In genomic region chr12:103389348-103389727, GRCm38 (mm10) we compare ENCODE assay signal across 8 mouse cellular contexts. TPM values are rescaled to one million over a fixed set of nuclear protein-coding genes. Genes with fewer than 3 reads are reported as not detected.
DNase-seq lines count a peak whose midpoint lies in the region; ATAC-seq and TF ChIP-seq lines count a peak whose summit lies in the region.

No protein-coding gene starts in this region.

- DNase-seq in heart, adult 9 months (ENCODE audit: low spot score in 2 of 2) = no peak
- peak; percentile 29 for DNase-seq in MEL-GATA-1-ER (ENCODE audit: extremely low read depth, low read depth)
- no peak for DNase-seq in lung, postnatal 0 days (ENCODE audit: low spot score)
- DNase-seq in adrenal gland, adult (ENCODE audit: inconsistent age in 2 of 2, low spot score in 1 of 2) = no peak
- no peak for DNase-seq in frontal cortex, adult 2 months (ENCODE audit: extremely low spot score in 1 of 2, low spot score in 1 of 2)
- DNase-seq in kidney, adult 9 months = no peak

- H3K9me3 ChIP-seq in heart, embryonic 14.5 days (ENCODE audit: control insufficient read depth, low read length) = no peaks in the 10 kb centered on the region
- H3K9me3 ChIP-seq in forebrain, embryonic 16.5 days (ENCODE audit: control insufficient read depth, low read length) = no peaks in the 10 kb centered on the region
- H3K9me3 ChIP-seq in lung, postnatal 0 days (ENCODE audit: low read length) = no peaks in the 10 kb centered on the region

- H3K9ac ChIP-seq in heart, embryonic 14.5 days (ENCODE audit: low read length) = peak overlapping the region; percentile 87
- peak overlapping the region; percentile 98 for H3K9ac ChIP-seq in forebrain, embryonic 16.5 days (replicated peaks; ENCODE audit: low read depth, low read length)
- H3K9ac ChIP-seq in lung, postnatal 0 days (replicated peaks; ENCODE audit: low read depth) = peak overlapping the region; percentile 64; the same call in 1 of the 2 replicates

- ATAC-seq in heart, embryonic 14.5 days (ENCODE audit: insufficient number of reproducible peaks, insufficient read depth, low FRiP score, low read depth) = no peak
- no peak for ATAC-seq in forebrain, embryonic 16.5 days
- ATAC-seq in lung, postnatal 0 days = no peak

- TF ChIP-seq EP300 in lung, postnatal 0 days (IDR thresholded peaks at IDR 0.05) = no peak

- no peaks in the 10 kb centered on the region for H3K36me3 ChIP-seq in heart, embryonic 14.5 days (ENCODE audit: control insufficient read depth, insufficient read depth, low read length)
- no peaks in the 10 kb centered on the region for H3K36me3 ChIP-seq in forebrain, embryonic 16.5 days (ENCODE audit: control insufficient read depth, insufficient read depth)
- no peaks in the 10 kb centered on the region for H3K36me3 ChIP-seq in lung, postnatal 0 days (ENCODE audit: insufficient read depth, low read length)

- H3K4me1 ChIP-seq in heart, embryonic 14.5 days (ENCODE audit: control insufficient read depth in 2 of 2, insufficient read depth in 2 of 2, low read length in 2 of 2) = peaks cover 30 to 44% of the 10 kb centered on the region in 2 experiments
- peaks cover 11% of the 10 kb centered on the region for H3K4me1 ChIP-seq in forebrain, embryonic 16.5 days (replicated peaks; ENCODE audit: control insufficient read depth, insufficient read depth, low read length)
- H3K4me1 ChIP-seq in lung, postnatal 0 days (ENCODE audit: insufficient read depth, low read depth, low read length) = peaks cover 7% of the 10 kb centered on the region; the same call in 1 of the 2 replicates

- WGBS in heart, embryonic 14.5 days = 43% methylated on average over 2 of the region's 2 CpGs
- 39% methylated on average over 2 of the region's 2 CpGs for WGBS in forebrain, embryonic 16.5 days
- WGBS in lung, postnatal 0 days = 57% methylated on average over 2 of the region's 2 CpGs

- no peaks in the 10 kb centered on the region for H3K27me3 ChIP-seq in heart, embryonic 14.5 days (ENCODE audit: control insufficient read depth, insufficient read depth, low read length)
- H3K27me3 ChIP-seq in forebrain, embryonic 16.5 days (replicated peaks; ENCODE audit: control insufficient read depth, insufficient read depth, low read length) = no peaks in the 10 kb centered on the region
- no peaks in the 10 kb centered on the region for H3K27me3 ChIP-seq in lung, postnatal 0 days (replicated peaks; ENCODE audit: insufficient read depth, low read length)

- peak overlapping the region; percentile 73 for H3K4me2 ChIP-seq in heart, embryonic 14.5 days (ENCODE audit: low read length)
- peak overlapping the region; percentile 90 for H3K4me2 ChIP-seq in forebrain, embryonic 16.5 days (ENCODE audit: low read length)
- H3K4me2 ChIP-seq in lung, postnatal 0 days (replicated peaks; ENCODE audit: low read depth, low read length) = peak overlapping the region; percentile 76

- 0 out of 4 replicates have a peak overlapping the region, but pooled peaks of 1 of the 2 experiments have one; percentile 58 for H3K27ac ChIP-seq in heart, embryonic 14.5 days (replicated peaks in 1 of 2; ENCODE audit: control insufficient read depth in 1 of 2, insufficient read depth in 1 of 2, low read depth in 2 of 2, low read length in 2 of 2)
- no peak overlapping the region for H3K27ac ChIP-seq in forebrain, embryonic 16.5 days (ENCODE audit: low read length)
- no peak overlapping the region for H3K27ac ChIP-seq in lung, postnatal 0 days (ENCODE audit: low read length)

- H3K4me3 ChIP-seq in heart, embryonic 14.5 days (ENCODE audit: control insufficient read depth in 1 of 2, insufficient read depth in 1 of 2, low read depth in 1 of 2, low read length in 2 of 2) = peak overlapping the region; percentile 68 to 87
- peak overlapping the region; percentile 92 for H3K4me3 ChIP-seq in forebrain, embryonic 16.5 days (replicated peaks; ENCODE audit: low read length)
- peak overlapping the region; percentile 67 for H3K4me3 ChIP-seq in lung, postnatal 0 days (ENCODE audit: low read depth, low read length)

- no peak for TF ChIP-seq CTCF in lung, postnatal 0 days (IDR thresholded peaks at IDR 0.05)

RNA-seq across cellular contexts. Expression of gene Otub2, which starts 0.9 kb away (rescaled TPM):
- polyA plus RNA-seq in heart, embryonic 14.5 days (2014; fragmentation: Nextera tagmentation; extraction: Ambion mirVana) = 13.8 and 14.8 TPM in 2 replicates
- 23.8 TPM in 2 replicates for polyA plus RNA-seq in forebrain, embryonic 16.5 days (2015; fragmentation: Nextera tagmentation; extraction: Ambion mirVana)
- 6.0 and 6.4 TPM in 2 replicates for polyA plus RNA-seq in lung, postnatal 0 days (2015; fragmentation: Nextera tagmentation; extraction: Ambion mirVana)
- 23.6 and 24.4 TPM in 2 replicates for polyA plus RNA-seq in frontal cortex, adult 2 months (2012; rRNA removed)

RNA-seq across cellular contexts. Expression of gene 9330161L09Rik, which starts 18.3 kb away (rescaled TPM):
- 0.68 and 1.0 TPM in 2 replicates for polyA plus RNA-seq in heart, embryonic 14.5 days (2014; fragmentation: Nextera tagmentation; extraction: Ambion mirVana)
- polyA plus RNA-seq in forebrain, embryonic 16.5 days (2015; fragmentation: Nextera tagmentation; extraction: Ambion mirVana) = 1.1 and 1.4 TPM in 2 replicates
- 0.18 and 0.19 TPM in 2 replicates for polyA plus RNA-seq in lung, postnatal 0 days (2015; fragmentation: Nextera tagmentation; extraction: Ambion mirVana)
- 1.00 and 1.6 TPM in 2 replicates for polyA plus RNA-seq in frontal cortex, adult 2 months (2012; rRNA removed)

RNA-seq across cellular contexts. Expression of gene Asb2, which starts 33.5 kb away (rescaled TPM):
- polyA plus RNA-seq in heart, embryonic 14.5 days (2014; fragmentation: Nextera tagmentation; extraction: Ambion mirVana) = 235 and 254 TPM in 2 replicates
- 0.73 and 0.77 TPM in 2 replicates for polyA plus RNA-seq in forebrain, embryonic 16.5 days (2015; fragmentation: Nextera tagmentation; extraction: Ambion mirVana)
- polyA plus RNA-seq in lung, postnatal 0 days (2015; fragmentation: Nextera tagmentation; extraction: Ambion mirVana) = 5.1 TPM in 2 replicates
- polyA plus RNA-seq in frontal cortex, adult 2 months (2012; rRNA removed) = 7.6 TPM in 2 replicates

RNA-seq across cellular contexts. Expression of gene Ddx24, which starts 36.3 kb away (rescaled TPM):
- polyA plus RNA-seq in heart, embryonic 14.5 days (2014; fragmentation: Nextera tagmentation; extraction: Ambion mirVana) = 55.5 and 62.9 TPM in 2 replicates
- polyA plus RNA-seq in forebrain, embryonic 16.5 days (2015; fragmentation: Nextera tagmentation; extraction: Ambion mirVana) = 128 and 136 TPM in 2 replicates
- 87.2 and 92.0 TPM in 2 replicates for polyA plus RNA-seq in lung, postnatal 0 days (2015; fragmentation: Nextera tagmentation; extraction: Ambion mirVana)
- polyA plus RNA-seq in frontal cortex, adult 2 months (2012; rRNA removed) = 136 and 141 TPM in 2 replicates

RNA-seq across cellular contexts. Expression of gene Ifi27, which starts 44.7 kb away (rescaled TPM):
- 34.7 and 38.4 TPM in 2 replicates for polyA plus RNA-seq in heart, embryonic 14.5 days (2014; fragmentation: Nextera tagmentation; extraction: Ambion mirVana)
- 8.4 and 11.4 TPM in 2 replicates for polyA plus RNA-seq in forebrain, embryonic 16.5 days (2015; fragmentation: Nextera tagmentation; extraction: Ambion mirVana)
- polyA plus RNA-seq in lung, postnatal 0 days (2015; fragmentation: Nextera tagmentation; extraction: Ambion mirVana) = 69.5 and 72.5 TPM in 2 replicates
- polyA plus RNA-seq in frontal cortex, adult 2 months (2012; rRNA removed) = 117 and 120 TPM in 2 replicates

Comparison
In these comparisons a context has a peak if more than half of its experiments do, and no peak if none do; other contexts are left out.
1. RNA of gene Asb2, which starts 33.5 kb away (polyA plus RNA-seq): 235 to 254 TPM in heart, embryonic 14.5 days; 7.6 TPM in frontal cortex, adult 2 months, 5.1 TPM in lung, postnatal 0 days and 0.73 to 0.77 TPM in forebrain, embryonic 16.5 days; every median in the first group is over 10 times any median in the second.
2. Peak in every context shown above with its lines, with median percentiles within 50 percentile points of each other: H3K4me2 ChIP-seq, H3K4me3 ChIP-seq and H3K9ac ChIP-seq.